Mouse (Mus musculus) A20 (cell line): ENCODE measurements around the gene Jam2.

Source experiments
- DNase-seq: peaks from one replicate; pipeline ENCODE4 v3.0.0-alpha.2; 2011; ENCODE audit warnings: low read depth, low spot score

Gene Jam2

GRCm38 (mm10) chr16:84838576-84838975 lies 64.7 kb downstream of the Jam2 start:
- DNase-seq = no peak

DNA sequence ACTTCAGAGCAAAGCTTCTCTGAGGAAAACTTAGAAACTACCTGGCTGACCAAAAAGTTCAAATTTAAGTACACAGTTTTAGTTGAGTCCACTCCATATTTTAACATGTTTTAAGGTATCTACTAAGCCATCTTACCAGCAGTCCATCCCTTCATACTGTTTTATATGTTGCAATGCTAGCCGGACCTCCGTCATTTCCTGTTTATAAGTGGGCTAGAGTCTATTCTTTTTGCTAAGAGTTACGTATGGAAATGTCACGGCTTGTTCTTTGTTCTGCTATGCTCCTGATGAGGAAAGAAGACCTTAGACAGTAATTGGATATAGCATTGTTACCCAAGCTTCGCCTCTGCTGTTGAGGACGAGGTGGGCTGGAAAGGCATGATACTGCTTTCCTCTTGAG lies 79.6 kb downstream of the Jam2 start:
- DNase-seq = no peak

DNA sequence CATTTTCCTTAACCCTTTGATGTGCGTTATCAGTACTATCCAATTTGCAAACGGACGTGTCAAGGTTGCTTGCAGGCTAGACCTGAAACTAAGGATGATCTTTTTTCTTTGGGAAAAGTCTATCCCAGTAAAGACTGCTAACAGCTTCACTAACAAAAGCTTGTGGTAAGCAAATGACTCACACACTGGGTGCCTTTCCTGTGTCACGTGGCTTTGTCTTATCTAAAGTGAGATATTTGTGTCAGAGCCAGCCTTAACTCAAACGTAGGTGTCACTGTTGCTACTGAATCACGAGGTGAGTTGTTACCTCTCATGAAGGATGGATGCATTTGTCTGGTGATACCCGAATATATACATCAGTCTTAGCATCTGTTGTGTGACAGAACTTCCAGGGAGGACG lies 90.7 kb downstream of the Jam2 start:
- DNase-seq = no peak

DNA sequence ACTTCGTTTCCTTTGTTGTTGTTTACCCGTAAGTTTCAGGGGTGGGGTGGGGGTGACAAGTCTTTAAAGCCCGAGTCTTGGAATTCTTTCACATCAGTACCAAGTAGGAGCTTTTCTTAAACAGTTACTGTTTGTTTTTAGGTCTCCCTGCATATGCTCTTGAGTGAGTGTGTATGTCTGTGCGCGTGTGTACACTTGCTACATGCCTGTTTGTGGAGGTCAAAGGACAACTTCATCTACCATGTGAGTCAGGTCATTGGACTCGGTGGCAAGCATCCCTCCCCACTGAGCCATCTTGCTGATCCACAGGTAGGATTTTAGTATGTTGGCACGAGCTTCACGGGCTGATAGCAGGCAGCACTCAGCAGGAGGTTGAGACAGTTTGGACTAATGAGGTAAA lies 99.9 kb downstream of the Jam2 start:
- no peak for DNase-seq

DNA sequence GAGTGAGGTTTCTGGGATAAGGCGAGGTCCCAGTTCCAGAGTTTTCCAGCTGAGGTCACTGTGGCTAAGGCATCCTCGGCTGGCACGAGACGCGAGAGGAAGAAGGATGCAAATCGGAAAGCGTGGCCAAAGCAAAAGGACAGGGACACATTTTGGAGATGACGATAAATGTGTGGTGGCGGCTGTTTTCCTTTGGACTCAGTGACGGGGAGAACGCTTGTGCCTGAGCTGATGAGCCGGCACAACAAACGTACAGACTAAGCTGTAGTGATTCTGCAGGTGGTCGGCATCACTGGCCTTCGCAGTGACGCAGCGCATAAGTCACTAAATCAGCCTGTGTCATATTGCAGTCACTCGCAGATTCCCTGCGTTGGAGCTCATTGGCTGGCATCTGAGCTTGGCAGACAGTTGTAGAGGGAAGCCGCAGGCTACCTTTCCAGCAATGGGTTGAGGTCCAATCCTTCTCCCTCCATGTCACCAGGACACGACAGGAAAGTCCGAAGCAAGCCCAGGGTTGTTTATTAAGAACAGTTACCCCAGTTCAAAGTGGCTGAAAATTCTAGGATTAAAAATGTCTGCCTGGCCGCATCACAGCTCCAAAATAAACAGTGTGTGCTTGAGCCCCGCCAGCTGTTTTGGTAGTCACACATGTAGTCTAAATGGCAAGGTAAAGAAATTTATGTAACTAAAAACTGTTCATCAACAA lies 101.2 kb downstream of the Jam2 start:
- no peak for DNase-seq
